Mouse (Mus musculus) bone marrow macrophage, adult 2 months (primary cell): Measurements from ENCODE around the gene Arid1b.

Source experiments
- CTCF ChIP-seq: IDR thresholded peaks from 2 replicates; pipeline ENCODE4 v1.5.1; 2012; ENCODE audit warnings: low read depth, mild to moderate bottlenecking, low read length, moderate library complexity
- POLR2A ChIP-seq: IDR thresholded peaks from 2 replicates; pipeline ENCODE4 v1.6.1; 2012; ENCODE audit warnings: mild to moderate bottlenecking, low read depth, low read length, borderline replicate concordance

DNA sequence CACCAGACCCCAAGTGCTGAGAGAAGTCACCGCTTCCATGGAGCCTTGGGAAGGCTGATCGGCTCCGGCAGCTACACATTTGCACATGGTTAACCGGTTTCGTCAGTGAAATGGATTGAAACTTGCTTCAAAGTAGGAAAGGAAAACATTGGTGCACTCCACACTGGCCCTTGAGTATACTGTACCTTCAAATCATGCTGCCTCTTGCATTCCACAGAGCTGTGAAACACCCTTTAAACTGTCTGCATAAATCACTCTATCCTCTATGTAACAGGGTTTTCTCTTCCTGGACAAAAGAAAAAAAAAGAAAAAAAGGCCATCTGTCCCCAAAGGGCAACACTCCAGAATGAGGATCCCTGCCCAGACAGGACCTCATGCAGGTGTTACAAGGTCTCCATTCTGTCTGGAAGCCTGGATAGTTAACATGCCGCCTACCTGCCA lies 48.8 kb upstream of the Arid1b start:
- TF ChIP-seq CTCF = no peak
- TF ChIP-seq POLR2A = no peak
